19 mouse cellular contexts compared by ENCODE assay signal in genomic region chr1:162532330-162532729, GRCm38 (mm10). TPM values are rescaled to one million over a fixed set of nuclear protein-coding genes. Genes with fewer than 3 reads are reported as not detected.
DNase-seq lines count a peak whose midpoint lies in the region; ATAC-seq lines count a peak whose summit lies in the region.
"Had no signal": no experiment of that assay in that cellular context is flagged by ENCODE, and none has a peak within 500 bp of the region (broad histone marks: within the 10 kb centered on the region; RNA-seq: fewer than 3 reads in every experiment).

No protein-coding gene starts in this region.

- no peak for DNase-seq in neural tube, embryonic 11.5 days (ENCODE audit: low spot score)
- DNase-seq in embryo, embryonic 11 days: peak; percentile 17
- DNase-seq in mesoderm, embryonic 11.5 days (ENCODE audit: low read depth, low spot score): peak; percentile 44
- DNase-seq in cerebellum, postnatal 4 days (ENCODE audit: low spot score in 2 of 2): no peak
- no peak for DNase-seq in natural killer cell, adult 2 months (ENCODE audit: low spot score in 2 of 2)
- DNase-seq: cerebellum, adult 18-20 months; cerebellum, adult 9-11 months; cerebellum, postnatal 36 days; gastrocnemius, adult 2 months; gastrocnemius, postnatal 25 days had no signal

- H3K27ac ChIP-seq in neural tube, embryonic 11.5 days (ENCODE audit: low read depth, low read length): no peak overlapping the region
- H3K27ac ChIP-seq in neural tube, embryonic 15.5 days (replicated peaks): no peak overlapping the region
- H3K27ac ChIP-seq: embryonic facial prominence, embryonic 15.5 days; forebrain, embryonic 10.5 days; gastrocnemius, adult 2 months; hindbrain, embryonic 10.5 days; hindbrain, embryonic 14.5 days had no signal

- H3K9me3 ChIP-seq in neural tube, embryonic 11.5 days (ENCODE audit: control insufficient read depth, low read length): no peaks in the 10 kb centered on the region
- H3K9me3 ChIP-seq in neural tube, embryonic 15.5 days (replicated peaks): no peaks in the 10 kb centered on the region
- H3K9me3 ChIP-seq: embryonic facial prominence, embryonic 15.5 days had no signal

- no peak overlapping the region for H3K4me3 ChIP-seq in neural tube, embryonic 11.5 days (ENCODE audit: low read depth, low read length)
- H3K4me3 ChIP-seq in neural tube, embryonic 15.5 days (replicated peaks): no peak overlapping the region
- H3K4me3 ChIP-seq: embryonic facial prominence, embryonic 15.5 days; erythroblast, embryonic 14.5 days; forebrain, embryonic 10.5 days; gastrocnemius, adult 2 months; heart, embryonic 12.5 days; hindbrain, embryonic 10.5 days had no signal

- H3K4me1 ChIP-seq in neural tube, embryonic 11.5 days (ENCODE audit: control insufficient read depth, insufficient read depth, low read length): no peaks in the 10 kb centered on the region
- no peaks in the 10 kb centered on the region for H3K4me1 ChIP-seq in neural tube, embryonic 15.5 days
- H3K4me1 ChIP-seq: embryonic facial prominence, embryonic 15.5 days; heart, embryonic 12.5 days had no signal

- H3K36me3 ChIP-seq in neural tube, embryonic 11.5 days (ENCODE audit: control insufficient read depth, insufficient read depth, low read length): peaks cover 12% of the 10 kb centered on the region
- peaks cover 59% of the 10 kb centered on the region for H3K36me3 ChIP-seq in neural tube, embryonic 15.5 days

- H3K9ac ChIP-seq in neural tube, embryonic 11.5 days (ENCODE audit: low read length): no peak overlapping the region
- H3K9ac ChIP-seq in neural tube, embryonic 15.5 days (replicated peaks): no peak overlapping the region
- H3K9ac ChIP-seq: embryonic facial prominence, embryonic 15.5 days; heart, embryonic 12.5 days; hindbrain, embryonic 14.5 days had no signal

- WGBS in neural tube, embryonic 11.5 days: 53% methylated on average over 4 of the region's 4 CpGs
- WGBS in neural tube, embryonic 15.5 days: 44% methylated on average over 4 of the region's 4 CpGs

- peak; percentile 43; the same call in 1 of the 2 replicates for ATAC-seq in neural tube, embryonic 11.5 days (ENCODE audit: insufficient read depth, low FRiP score, low TSS enrichment)
- ATAC-seq in neural tube, embryonic 15.5 days (ENCODE audit: low FRiP score): no peak
- ATAC-seq: CD4-positive, CD25-positive, alpha-beta regulatory T cell, adult 4 months; forebrain, embryonic 14.5 days had no signal

- no peak overlapping the region for H3K4me2 ChIP-seq in neural tube, embryonic 11.5 days (ENCODE audit: low read depth)
- H3K4me2 ChIP-seq in neural tube, embryonic 15.5 days: no peak overlapping the region
- H3K4me2 ChIP-seq: embryonic facial prominence, embryonic 15.5 days; heart, embryonic 12.5 days; hindbrain, embryonic 14.5 days had no signal

- no peaks in the 10 kb centered on the region for H3K27me3 ChIP-seq in neural tube, embryonic 11.5 days (ENCODE audit: control insufficient read depth, insufficient read depth, low read length)
- H3K27me3 ChIP-seq in neural tube, embryonic 15.5 days (replicated peaks): no peaks in the 10 kb centered on the region
- H3K27me3 ChIP-seq: embryonic facial prominence, embryonic 15.5 days; heart, embryonic 12.5 days had no signal

RNA-seq across cellular contexts. Expression of gene Mettl13, which starts 16.0 kb away (rescaled TPM):
- polyA plus RNA-seq in neural tube, embryonic 11.5 days (2014; fragmentation: Nextera tagmentation; extraction: Ambion mirVana): 15.5 and 20.3 TPM in 2 replicates
- 15.4 and 20.4 TPM in 2 replicates for polyA plus RNA-seq in neural tube, embryonic 15.5 days (2015; fragmentation: Nextera tagmentation; extraction: Ambion mirVana)

RNA-seq across cellular contexts. Expression of gene Vamp4, which starts 38.0 kb away (rescaled TPM):
- polyA plus RNA-seq in neural tube, embryonic 11.5 days (2014; fragmentation: Nextera tagmentation; extraction: Ambion mirVana): 60.8 and 63.1 TPM in 2 replicates
- 81.3 and 87.0 TPM in 2 replicates for polyA plus RNA-seq in neural tube, embryonic 15.5 days (2015; fragmentation: Nextera tagmentation; extraction: Ambion mirVana)

RNA-seq across cellular contexts. Expression of gene Dnm3, which starts 54.5 kb away (rescaled TPM):
- 12.9 and 15.2 TPM in 2 replicates for polyA plus RNA-seq in neural tube, embryonic 11.5 days (2014; fragmentation: Nextera tagmentation; extraction: Ambion mirVana)
- polyA plus RNA-seq in neural tube, embryonic 15.5 days (2015; fragmentation: Nextera tagmentation; extraction: Ambion mirVana): 53.3 and 60.8 TPM in 2 replicates

Comparison
In these comparisons a context has a peak if more than half of its experiments do, and no peak if none do; other contexts are left out.
1. DNase-seq: peak in embryo, embryonic 11 days (single experiment) and mesoderm, embryonic 11.5 days (single experiment); none in neural tube, embryonic 11.5 days (single experiment), cerebellum, postnatal 4 days (0 of 2) and natural killer cell, adult 2 months (0 of 2).